Mouse (Mus musculus) right cerebral cortex, postnatal 36 days (tissue): ENCODE data around the gene Asf1b.
A peak's percentile ranks its signal among the peaks of the same experiment; 100 is the strongest.
"Not testable (repeated sequence)": the region's sequence is repeated elsewhere in the genome, so short reads cannot be mapped to it uniquely, and the experiment has no call there.

Experiments used
- DNase-seq, 2 experiments: peaks; one replicate each; pipeline ENCODE4 v3.0.0; 2022; ENCODE audit warnings: low spot score in 2 of 2, mixed read lengths in 1 of 2

Gene Asf1b

GRCm38 (mm10) chr8:83964015-83964765 is 8.9 kb downstream of the Asf1b start:
- DNase-seq, result no peak

GRCm38 (mm10) chr8:83967701-83968100 is 12.4 kb downstream of the Asf1b start:
- DNase-seq, result no peak

- no peak for DNase-seq
Measured at GRCm38 (mm10) chr8:83971121-83971520, 15.8 kb downstream of the Asf1b start.

GRCm38 (mm10) chr8:83971661-83972060 is 16.4 kb downstream of the Asf1b start:
- no peak for DNase-seq

- DNase-seq, result peak; percentile 99 to 100
Measured at GRCm38 (mm10) chr8:83972150-83973120, 17.1 kb downstream of the Asf1b start, which contains the start of gene Prkaca. TSS of gene Prkaca (plus strand) at chr8:83972993.

GRCm38 (mm10) chr8:83973161-83974031 is 18.1 kb downstream of the Asf1b start:
- no peak for DNase-seq

- DNase-seq, result no peak
Measured at GRCm38 (mm10) chr8:83974521-83974920, 19.2 kb downstream of the Asf1b start.

- DNase-seq, result no peak
Measured at GRCm38 (mm10) chr8:83976101-83976630, 20.9 kb downstream of the Asf1b start.

GRCm38 (mm10) chr8:83976779-83977350 is 21.6 kb downstream of the Asf1b start:
- no peak for DNase-seq

- no peak for DNase-seq
Measured at GRCm38 (mm10) chr8:83977646-83978045, 22.3 kb downstream of the Asf1b start.

- DNase-seq, result no peak
Measured at GRCm38 (mm10) chr8:83978200-83978599, 22.9 kb downstream of the Asf1b start.

- no peak for DNase-seq
Measured at GRCm38 (mm10) chr8:83980250-83980649, 24.9 kb downstream of the Asf1b start.

- no peak for DNase-seq
Measured at GRCm38 (mm10) chr8:83980845-83981244, 25.5 kb downstream of the Asf1b start.

GRCm38 (mm10) chr8:83981533-83981932 is 26.2 kb downstream of the Asf1b start:
- no peak for DNase-seq

- DNase-seq, result no peak
Measured at GRCm38 (mm10) chr8:83982449-83982848, 27.1 kb downstream of the Asf1b start.

- DNase-seq, result not testable (repeated sequence)
Measured at GRCm38 (mm10) chr8:83983222-83983621, 27.9 kb downstream of the Asf1b start.

- DNase-seq, result no peak
Measured at GRCm38 (mm10) chr8:83989243-83989642, 33.9 kb downstream of the Asf1b start.

GRCm38 (mm10) chr8:83990170-83990569 is 34.9 kb downstream of the Asf1b start:
- no peak for DNase-seq

GRCm38 (mm10) chr8:83992488-83992887 is 37.2 kb downstream of the Asf1b start:
- no peak for DNase-seq

GRCm38 (mm10) chr8:83994030-83994429 is 38.7 kb downstream of the Asf1b start:
- no peak for DNase-seq

- DNase-seq, result no peak
Measured at GRCm38 (mm10) chr8:83995973-83996372, 40.7 kb downstream of the Asf1b start.
